Mouse (Mus musculus): ENCODE measurements around the gene Galnt18. TPM values are rescaled to one million over a fixed set of nuclear protein-coding genes. Genes with fewer than 3 reads are reported as not detected.
A peak's percentile ranks its signal among the peaks of the same experiment; 100 is the strongest.

Gene Galnt18
- polyA plus RNA-seq, 1 experiment = not detected

DNA sequence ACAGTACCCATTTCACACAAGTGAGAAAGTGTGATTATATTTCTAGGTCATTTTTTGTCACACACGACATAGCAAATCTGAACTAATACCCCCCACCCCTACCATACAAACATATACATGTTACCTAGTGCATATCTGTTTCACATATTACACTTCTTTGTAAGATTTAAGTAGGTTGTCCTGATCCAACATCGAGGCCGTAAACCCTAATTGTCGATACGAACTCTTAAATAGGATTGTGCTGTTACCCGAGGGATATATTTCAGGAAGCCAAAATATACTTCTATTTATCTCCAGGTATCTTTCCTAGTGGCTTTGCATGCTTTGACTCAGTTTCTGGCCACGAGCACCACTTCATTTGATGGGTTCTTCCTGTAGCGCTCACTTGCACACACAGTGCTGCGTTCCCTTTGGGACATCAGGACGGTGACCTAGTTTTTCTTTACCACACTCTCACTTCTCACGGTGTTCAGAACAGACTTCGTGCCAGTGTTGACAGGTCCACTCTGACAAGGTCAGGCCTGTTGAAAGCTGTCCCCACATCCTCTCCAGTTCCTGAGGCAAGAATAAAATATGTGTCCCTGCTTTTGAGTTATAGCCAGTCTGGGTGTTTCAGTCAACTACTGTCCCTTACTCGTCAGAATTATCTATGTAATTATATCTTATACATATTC is 17.7 kb upstream of the Galnt18 start:
- no peak overlapping the region for H3K27ac ChIP-seq (ENCODE audit: insufficient read depth, low read depth, low read length)
- no peak overlapping the region for H3K4me3 ChIP-seq (ENCODE audit: insufficient read depth, low read length)
- H3K4me1 ChIP-seq (ENCODE audit: control insufficient read depth, insufficient read depth, low read length) = peaks cover 4% of the 10 kb centered on the region
- TF ChIP-seq POLR2A (IDR thresholded peaks at IDR 0.05; ENCODE audit: borderline replicate concordance, low read depth, low read length) (no peak), CTCF (IDR thresholded peaks at IDR 0.05; ENCODE audit: low read depth, low read length) (no peak)

- Histone ChIP-seq H3K4me1 (ENCODE audit: control insufficient read depth, insufficient read depth, low read length) (no peaks in the 10 kb centered on the region), H3K27ac (ENCODE audit: insufficient read depth, low read depth, low read length) (no peak overlapping the region), H3K4me3 (ENCODE audit: insufficient read depth, low read length) (no peak overlapping the region)
- no peak for TF ChIP-seq CTCF (IDR thresholded peaks at IDR 0.05; ENCODE audit: low read depth, low read length)
- no peak for TF ChIP-seq POLR2A (IDR thresholded peaks at IDR 0.05; ENCODE audit: borderline replicate concordance, low read depth, low read length)
These were observed 15.3 kb upstream of the Galnt18 start for GRCm38 (mm10) chr7:111795059-111795458.

- TF ChIP-seq CTCF (IDR thresholded peaks at IDR 0.05; ENCODE audit: low read depth, low read length) (no peak), POLR2A (IDR thresholded peaks at IDR 0.05; ENCODE audit: borderline replicate concordance, low read depth, low read length) (no peak)
- H3K4me3 ChIP-seq (ENCODE audit: insufficient read depth, low read length) = no peak overlapping the region
- H3K4me1 ChIP-seq (ENCODE audit: control insufficient read depth, insufficient read depth, low read length) = no peaks in the 10 kb centered on the region
- H3K27ac ChIP-seq (ENCODE audit: insufficient read depth, low read depth, low read length) = no peak overlapping the region
These were observed 12.4 kb upstream of the Galnt18 start for GRCm38 (mm10) chr7:111792154-111792553.

DNA sequence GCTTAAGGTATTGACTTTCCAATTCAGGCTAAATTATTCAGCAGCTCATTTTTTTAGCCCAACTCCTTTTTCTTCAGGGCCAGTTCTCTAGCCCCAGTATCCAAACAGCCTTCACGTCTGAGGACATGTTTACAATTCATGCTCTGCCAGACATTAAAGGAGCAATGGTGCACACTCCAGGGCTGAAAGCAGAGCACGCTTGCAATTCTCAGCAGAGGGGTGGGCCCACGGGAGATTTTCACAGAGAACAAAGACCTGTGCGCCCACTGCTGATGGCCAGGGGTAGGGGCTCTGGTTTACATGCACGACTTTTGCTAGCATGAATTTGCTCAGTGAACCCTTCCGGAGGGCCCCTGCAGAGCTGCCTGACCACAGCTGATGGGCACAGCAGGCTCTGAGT is 11.6 kb upstream of the Galnt18 start:
- no peak overlapping the region for H3K27ac ChIP-seq (ENCODE audit: insufficient read depth, low read depth, low read length)
- H3K4me1 ChIP-seq (ENCODE audit: control insufficient read depth, insufficient read depth, low read length) = no peaks in the 10 kb centered on the region
- no peak overlapping the region for H3K4me3 ChIP-seq (ENCODE audit: insufficient read depth, low read length)
- no peak for TF ChIP-seq CTCF (IDR thresholded peaks at IDR 0.05; ENCODE audit: low read depth, low read length)
- TF ChIP-seq POLR2A (IDR thresholded peaks at IDR 0.05; ENCODE audit: borderline replicate concordance, low read depth, low read length) = no peak

DNA sequence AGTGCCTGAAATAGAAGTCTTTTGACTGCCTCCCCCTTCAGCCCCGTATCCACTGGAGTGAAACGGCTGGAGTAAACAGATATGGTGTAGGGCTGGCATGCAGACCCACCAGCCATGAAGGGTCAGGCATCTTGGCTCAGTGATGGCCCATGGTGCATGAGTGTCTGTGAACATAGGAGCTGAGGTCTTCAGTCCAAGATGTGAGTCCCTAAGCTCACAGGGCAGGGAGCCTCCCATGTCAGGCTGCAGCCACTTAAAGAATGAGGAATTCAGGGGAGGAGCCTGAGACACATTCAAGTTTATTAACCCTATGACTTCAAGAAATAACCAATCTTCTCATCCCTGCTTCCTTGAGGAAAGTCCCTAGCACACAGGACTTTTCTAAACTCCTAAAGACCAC is 8.1 kb upstream of the Galnt18 start:
- Histone ChIP-seq H3K4me1 (ENCODE audit: control insufficient read depth, insufficient read depth, low read length) (no peaks in the 10 kb centered on the region), H3K27ac (ENCODE audit: insufficient read depth, low read depth, low read length) (no peak overlapping the region), H3K4me3 (ENCODE audit: insufficient read depth, low read length) (no peak overlapping the region)
- TF ChIP-seq CTCF (IDR thresholded peaks at IDR 0.05; ENCODE audit: low read depth, low read length) (no peak), POLR2A (IDR thresholded peaks at IDR 0.05; ENCODE audit: borderline replicate concordance, low read depth, low read length) (no peak)

DNA sequence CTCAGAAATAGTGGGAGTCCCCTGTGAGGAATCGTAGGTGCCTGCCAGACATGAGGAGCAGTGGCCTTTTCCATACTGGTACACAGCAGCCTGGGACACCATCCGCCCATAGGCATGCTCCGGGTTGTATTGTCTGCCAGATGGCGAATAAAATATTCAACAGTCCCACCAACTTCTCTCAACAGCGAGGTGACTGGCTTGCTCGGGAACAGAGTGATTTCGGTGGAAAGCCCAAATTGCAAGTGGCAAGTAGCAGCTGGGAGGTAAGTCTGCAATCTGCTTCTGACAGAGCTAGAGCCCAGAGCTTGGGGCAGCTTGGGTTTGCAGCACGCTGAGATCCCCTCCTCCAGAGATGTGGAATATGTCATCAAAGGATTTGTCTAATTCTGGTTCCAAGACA is 5.7 kb upstream of the Galnt18 start:
- no peaks in the 10 kb centered on the region for H3K4me1 ChIP-seq (ENCODE audit: control insufficient read depth, insufficient read depth, low read length)
- H3K27ac ChIP-seq (ENCODE audit: insufficient read depth, low read depth, low read length) = no peak overlapping the region
- TF ChIP-seq CTCF (IDR thresholded peaks at IDR 0.05; ENCODE audit: low read depth, low read length) (no peak), POLR2A (IDR thresholded peaks at IDR 0.05; ENCODE audit: borderline replicate concordance, low read depth, low read length) (no peak)
- H3K4me3 ChIP-seq (ENCODE audit: insufficient read depth, low read length) = no peak overlapping the region

- Histone ChIP-seq H3K27ac (ENCODE audit: insufficient read depth, low read depth, low read length) (no peak overlapping the region), H3K4me3 (ENCODE audit: insufficient read depth, low read length) (no peak overlapping the region), H3K4me1 (ENCODE audit: control insufficient read depth, insufficient read depth, low read length) (no peaks in the 10 kb centered on the region)
- TF ChIP-seq POLR2A (IDR thresholded peaks at IDR 0.05; ENCODE audit: borderline replicate concordance, low read depth, low read length) (no peak), CTCF (IDR thresholded peaks at IDR 0.05; ENCODE audit: low read depth, low read length) (peak; percentile 80)
These were observed 2.3 kb upstream of the Galnt18 start for GRCm38 (mm10) chr7:111782126-111782525.

GRCm38 (mm10) chr7:111781316-111781715 is 1.5 kb upstream of the Galnt18 start:
- TF ChIP-seq CTCF (IDR thresholded peaks at IDR 0.05; ENCODE audit: low read depth, low read length) = no peak
- no peak for TF ChIP-seq POLR2A (IDR thresholded peaks at IDR 0.05; ENCODE audit: borderline replicate concordance, low read depth, low read length)
- Histone ChIP-seq H3K27ac (ENCODE audit: insufficient read depth, low read depth, low read length) (no peak overlapping the region), H3K4me1 (ENCODE audit: control insufficient read depth, insufficient read depth, low read length) (no peaks in the 10 kb centered on the region), H3K4me3 (ENCODE audit: insufficient read depth, low read length) (no peak overlapping the region)

GRCm38 (mm10) chr7:111778789-111779503 is 831 bp downstream of the Galnt18 start:
- TF ChIP-seq POLR2A (IDR thresholded peaks at IDR 0.05; ENCODE audit: borderline replicate concordance, low read depth, low read length) (no peak), CTCF (IDR thresholded peaks at IDR 0.05; ENCODE audit: low read depth, low read length) (no peak)
- H3K4me3 ChIP-seq (ENCODE audit: insufficient read depth, low read length) = no peak overlapping the region

GRCm38 (mm10) chr7:111778212-111778611 is 1.6 kb downstream of the Galnt18 start:
- Histone ChIP-seq H3K4me1 (ENCODE audit: control insufficient read depth, insufficient read depth, low read length) (no peaks in the 10 kb centered on the region), H3K4me3 (ENCODE audit: insufficient read depth, low read length) (no peak overlapping the region), H3K27ac (ENCODE audit: insufficient read depth, low read depth, low read length) (no peak overlapping the region)
- TF ChIP-seq POLR2A (IDR thresholded peaks at IDR 0.05; ENCODE audit: borderline replicate concordance, low read depth, low read length) (no peak), CTCF (IDR thresholded peaks at IDR 0.05; ENCODE audit: low read depth, low read length) (no peak)

More at GRCm38 (mm10) chr7:111778789-111779503, 831 bp downstream of the Galnt18 start:
- Histone ChIP-seq H3K27ac (ENCODE audit: insufficient read depth, low read depth, low read length) (no peak overlapping the region), H3K4me1 (ENCODE audit: control insufficient read depth, insufficient read depth, low read length) (no peaks in the 10 kb centered on the region)
